Mouse (Mus musculus) olfactory bulb, adult 2 months (tissue): ENCODE data around the gene 1700102P08Rik.

Experiments
- CTCF ChIP-seq: fragments of 200-500 bp; IDR thresholded peaks from 2 replicates; pipeline ENCODE4 v1.5.1; 2012; ENCODE audit warnings: low read depth, mild to moderate bottlenecking, low read length, moderate library complexity; ENCODE audit not compliant: insufficient read depth
- POLR2A ChIP-seq: fragments of 200-500 bp; IDR thresholded peaks from 2 replicates; pipeline ENCODE4 v1.6.1; 2012; ENCODE audit warnings: mild to moderate bottlenecking, low read depth, low read length, moderate library complexity; ENCODE audit not compliant: insufficient read depth

DNA sequence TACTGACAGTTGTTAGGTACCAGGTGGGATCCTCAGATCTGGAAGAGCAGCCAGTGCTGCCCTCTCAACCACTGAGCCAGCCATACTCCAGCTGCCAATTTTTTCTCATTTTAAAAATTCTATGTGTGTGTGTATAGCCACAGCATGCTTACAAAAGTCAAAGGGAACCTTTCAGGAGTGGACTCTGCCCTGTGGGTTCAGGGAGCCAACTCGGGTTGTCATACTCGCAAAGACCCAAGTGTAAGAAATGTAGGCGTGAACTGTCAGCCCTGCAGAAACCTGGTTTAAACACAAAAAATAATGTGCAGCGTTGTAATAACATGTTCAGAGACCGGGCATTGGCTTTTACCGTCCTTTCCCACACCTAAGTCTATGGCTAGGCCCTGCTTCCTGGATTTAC lies 1.6 kb downstream of the 1700102P08Rik start:
- TF ChIP-seq CTCF (no peak), POLR2A (no peak)
